In genomic region chr16:88042458-88042857, GRCm38 (mm10) we compare ENCODE assay signal across 21 mouse cellular contexts.
DNase-seq lines count a peak whose midpoint lies in the region; ATAC-seq and TF ChIP-seq lines count a peak whose summit lies in the region.
"Had no signal": no experiment of that assay in that cellular context is flagged by ENCODE, and none has a peak within 500 bp of the region (broad histone marks: within the 10 kb centered on the region; RNA-seq: fewer than 3 reads in every experiment).

No protein-coding gene starts in this region.

- H3K4me2 ChIP-seq in limb, embryonic 13.5 days (replicated peaks) = no peak overlapping the region
- H3K4me2 ChIP-seq in myocyte (ENCODE audit: low read depth) = peak overlapping the region; percentile 18
- H3K4me2 ChIP-seq: forebrain, embryonic 12.5 days; heart, embryonic 12.5 days; hindbrain, embryonic 13.5 days; limb, embryonic 15.5 days; liver, embryonic 15.5 days; neural tube, embryonic 12.5 days had no signal

- no peak overlapping the region for H3K27ac ChIP-seq in limb, embryonic 13.5 days
- no peak overlapping the region for H3K27ac ChIP-seq in limb, embryonic 10.5 days
- H3K27ac ChIP-seq: forebrain, embryonic 12.5 days; hindbrain, embryonic 13.5 days; limb, embryonic 15.5 days; liver, embryonic 15.5 days; neural tube, embryonic 12.5 days had no signal

- no peak overlapping the region for H3K9ac ChIP-seq in limb, embryonic 13.5 days
- H3K9ac ChIP-seq: forebrain, embryonic 12.5 days; heart, embryonic 12.5 days; hindbrain, embryonic 13.5 days; limb, embryonic 15.5 days; liver, embryonic 15.5 days; neural tube, embryonic 12.5 days had no signal

- no peaks in the 10 kb centered on the region for H3K79me2 ChIP-seq in myocyte (ENCODE audit: control insufficient read depth, insufficient read depth)

- peaks cover 11% of the 10 kb centered on the region for H3K4me1 ChIP-seq in limb, embryonic 13.5 days
- no peaks in the 10 kb centered on the region; the same call in 1 of the 2 replicates for H3K4me1 ChIP-seq in limb, embryonic 10.5 days
- H3K4me1 ChIP-seq: forebrain, embryonic 12.5 days; heart, embryonic 12.5 days; hindbrain, embryonic 13.5 days; liver, embryonic 15.5 days; neural tube, embryonic 12.5 days had no signal

- H3K4me3 ChIP-seq in limb, embryonic 13.5 days = no peak overlapping the region
- no peak overlapping the region for H3K4me3 ChIP-seq in limb, embryonic 10.5 days
- no peak overlapping the region for H3K4me3 ChIP-seq in myocyte
- H3K4me3 ChIP-seq: forebrain, embryonic 12.5 days; heart, embryonic 12.5 days; hindbrain, embryonic 13.5 days; limb, embryonic 15.5 days; liver, embryonic 15.5 days; neural tube, embryonic 12.5 days had no signal

- DNase-seq in adrenal gland, adult 2 months = peak; percentile 25
- no peak for DNase-seq in adrenal gland, postnatal 25 days
- DNase-seq in limb, embryonic 10.5 days (ENCODE audit: low spot score) = no peak
- peak; percentile 5 to 14 for DNase-seq in adrenal gland, postnatal 36 days
- DNase-seq: cerebellum, adult 8-10 months; heart, postnatal 14 days; kidney, adult 9 months; right cerebral cortex, adult 18-20 months; thymus, postnatal 14 days had no signal

- no peak overlapping the region for H3ac ChIP-seq in myocyte (ENCODE audit: control insufficient read depth, insufficient read length)

- peak; percentile 66; the same call in 1 of the 2 replicates for ATAC-seq in limb, embryonic 13.5 days (ENCODE audit: low FRiP score, low read depth)
- ATAC-seq in monocyte, adult 5-6 weeks (replicated peaks; ENCODE audit: insufficient number of reproducible peaks, low FRiP score, low TSS enrichment, poor library complexity, severe bottlenecking) = no peak
- ATAC-seq: lung, postnatal 0 days; midbrain, embryonic 16.5 days had no signal

- H3K9me3 ChIP-seq in limb, embryonic 13.5 days = no peaks in the 10 kb centered on the region
- no peaks in the 10 kb centered on the region for H3K9me3 ChIP-seq in limb, embryonic 10.5 days (replicated peaks)
- H3K9me3 ChIP-seq: forebrain, embryonic 12.5 days; heart, embryonic 12.5 days; hindbrain, embryonic 13.5 days; limb, embryonic 15.5 days; liver, embryonic 15.5 days; neural tube, embryonic 12.5 days had no signal

- WGBS in limb, embryonic 13.5 days = 27% methylated on average over 6 of the region's 6 CpGs
- WGBS in limb, embryonic 10.5 days = 49% methylated on average over 6 of the region's 6 CpGs

- H3K36me3 ChIP-seq in limb, embryonic 13.5 days = no peaks in the 10 kb centered on the region
- no peaks in the 10 kb centered on the region for H3K36me3 ChIP-seq in limb, embryonic 10.5 days
- no peaks in the 10 kb centered on the region for H3K36me3 ChIP-seq in myocyte (ENCODE audit: control insufficient read depth, insufficient read depth)
- H3K36me3 ChIP-seq: forebrain, embryonic 12.5 days; G1E; heart, embryonic 12.5 days; hindbrain, embryonic 13.5 days; limb, embryonic 15.5 days; liver, embryonic 15.5 days; neural tube, embryonic 12.5 days had no signal

- no peak for TF ChIP-seq POLR2A in myocyte (IDR thresholded peaks at IDR 0.05; ENCODE audit: insufficient read length, low read depth)

- H3K27me3 ChIP-seq in limb, embryonic 13.5 days = no peaks in the 10 kb centered on the region
- no peaks in the 10 kb centered on the region for H3K27me3 ChIP-seq in limb, embryonic 10.5 days (ENCODE audit: low read depth, poor library complexity, severe bottlenecking)
- H3K27me3 ChIP-seq in myocyte (ENCODE audit: control insufficient read depth, insufficient read depth, insufficient read length) = no peaks in the 10 kb centered on the region
- H3K27me3 ChIP-seq: forebrain, embryonic 12.5 days; heart, embryonic 12.5 days; hindbrain, embryonic 13.5 days; limb, embryonic 15.5 days; liver, embryonic 15.5 days; neural tube, embryonic 12.5 days had no signal

TF ChIP-seq in myocyte, 11 proteins besides CTCF, POLR2A, EP300 and RAD21:
- TF ChIP-seq POLR2AphosphoS2 (IDR thresholded peaks at IDR 0.05; ENCODE audit: insufficient read length, low read depth) (no peak), MYOG (IDR thresholded peaks at IDR 0.05; ENCODE audit: control insufficient read depth in 1 of 3, insufficient read depth in 1 of 3, insufficient read length in 2 of 3, low read depth in 2 of 3) (no peak), CEBPB (IDR thresholded peaks at IDR 0.05; ENCODE audit: insufficient read depth, poor library complexity, severe bottlenecking) (no peak), SRF (IDR thresholded peaks at IDR 0.05; ENCODE audit: control insufficient read depth, insufficient read length, low read depth) (no peak), USF1 (IDR thresholded peaks at IDR 0.05; ENCODE audit: low read depth) (no peak), MYOD1 (IDR thresholded peaks at IDR 0.05; ENCODE audit: control insufficient read depth in 1 of 3, insufficient read length in 2 of 3, low read depth in 2 of 3) (no peak), MAX (IDR thresholded peaks at IDR 0.05; ENCODE audit: low read depth) (no peak), E2F4 (IDR thresholded peaks at IDR 0.05; ENCODE audit: insufficient read depth) (no peak), REST (IDR thresholded peaks at IDR 0.05; ENCODE audit: insufficient read depth, insufficient read length) (no peak), TCF3 (IDR thresholded peaks at IDR 0.05; ENCODE audit: insufficient read length, low read depth) (no peak), TCF12 (IDR thresholded peaks at IDR 0.05; ENCODE audit: insufficient read depth, poor library complexity, severe bottlenecking) (no peak)

Comparison
In these comparisons a context has a peak if more than half of its experiments do, and no peak if none do; other contexts are left out.
1. DNase-seq: peak in adrenal gland, adult 2 months (single experiment) and adrenal gland, postnatal 36 days (2 of 2); none in adrenal gland, postnatal 25 days (single experiment) and limb, embryonic 10.5 days (single experiment).